Mouse (Mus musculus) granulocyte monocyte progenitor cell, adult 5-6 weeks (primary cell): ENCODE measurements at regions not wholly inside any gene's neighbourhood (a gene's known extent, or its start where the extent isn't known, plus 50 kb on each side); places are given as distances from the start of the nearest gene placed in this dataset.

Experiments used
- ATAC-seq: replicated peaks from 2 replicates; pipeline ENCODE4 v1.8.0; 2016; ENCODE audit warnings: mild to moderate bottlenecking, moderate TSS enrichment, inconsistent platforms; ENCODE audit not compliant: poor library complexity, severe bottlenecking

GRCm38 (mm10) chr13:80502927-80503326 lies 380.3 kb upstream of the Arrdc3 start:
- ATAC-seq = peak; percentile 74

DNA sequence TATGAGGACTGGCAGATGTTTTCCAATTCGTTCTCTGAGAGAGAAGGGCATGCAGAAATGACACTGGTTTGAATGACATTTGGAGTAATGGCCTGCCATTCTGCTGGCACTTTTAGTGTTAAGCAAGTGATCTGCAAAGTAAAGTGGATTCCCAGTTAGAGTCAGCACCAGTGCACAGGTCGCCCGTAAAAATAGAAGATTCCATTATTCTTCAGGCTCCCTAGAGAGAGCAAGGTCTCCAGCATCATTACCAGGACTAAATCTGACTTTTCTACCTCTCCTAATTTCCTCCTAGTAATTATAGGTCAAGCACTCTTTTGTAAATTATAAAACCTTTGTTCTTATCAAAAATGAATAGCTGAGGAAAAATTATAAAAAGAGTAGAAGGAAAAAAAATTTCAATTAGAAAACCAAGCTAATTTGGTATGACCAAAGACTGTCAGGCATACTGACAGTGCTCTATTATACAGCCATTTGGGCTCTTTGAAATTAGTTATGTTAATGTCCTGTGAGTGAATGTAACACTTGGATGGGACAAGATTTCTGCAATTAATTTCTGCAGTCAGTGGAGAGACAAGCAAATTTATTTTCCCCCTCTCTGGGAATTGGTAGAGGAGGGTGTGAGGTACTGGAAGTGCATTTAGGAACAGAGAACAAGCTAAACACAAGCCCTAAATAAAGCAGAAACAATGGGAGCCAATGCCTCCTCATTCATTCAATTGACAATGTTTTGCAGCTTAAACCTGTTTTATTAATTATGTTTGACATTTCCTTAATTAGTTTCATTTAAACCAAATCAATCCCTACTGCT lies 368.8 kb upstream of the Arrdc3 start:
- ATAC-seq = no peak

GRCm38 (mm10) chr13:80514982-80515253 lies 368.3 kb upstream of the Arrdc3 start:
- ATAC-seq = no peak

DNA sequence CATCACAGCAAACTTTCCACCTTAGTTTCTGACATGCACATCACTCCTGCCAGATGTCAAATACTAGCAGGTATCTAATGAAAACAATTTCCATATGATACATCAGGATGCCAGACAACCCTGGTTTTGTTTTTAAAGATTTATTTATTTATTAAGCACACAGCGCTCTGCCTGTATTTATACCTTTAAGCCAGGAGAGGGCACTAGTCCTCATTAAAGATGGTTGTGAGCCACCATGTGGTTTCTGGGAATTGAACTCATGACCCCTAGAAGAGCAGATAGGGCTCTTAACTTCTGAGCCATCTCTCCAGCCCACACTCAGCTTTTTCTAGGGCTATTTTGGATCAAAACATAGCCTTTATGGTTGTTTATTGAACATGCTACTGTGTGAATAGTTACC lies 364.3 kb upstream of the Arrdc3 start:
- no peak for ATAC-seq

GRCm38 (mm10) chr13:80519792-80520191 lies 363.4 kb upstream of the Arrdc3 start:
- ATAC-seq = no peak

- ATAC-seq = no peak
Observed at GRCm38 (mm10) chr13:80535755-80536350, 347.3 kb upstream of the Arrdc3 start.

DNA sequence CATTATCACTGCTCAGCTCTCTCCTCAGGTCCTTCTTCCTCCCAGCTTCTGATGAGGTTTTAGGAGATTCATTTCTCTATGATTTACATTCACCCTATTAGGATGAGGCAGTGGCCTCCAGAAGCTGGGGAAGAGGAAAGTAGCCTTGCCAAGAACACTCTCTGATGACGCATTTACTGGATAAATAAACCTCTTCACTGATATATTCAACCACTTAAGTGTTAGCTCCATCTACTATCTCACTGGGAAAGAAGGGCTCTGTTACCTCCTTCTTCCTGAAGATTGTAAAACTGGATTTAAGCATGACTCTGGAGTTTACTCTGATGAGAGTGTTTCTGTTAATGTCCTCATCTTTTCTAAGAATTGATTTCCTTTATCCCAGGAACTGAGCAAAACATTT lies 338.2 kb upstream of the Arrdc3 start:
- no peak for ATAC-seq

GRCm38 (mm10) chr13:80557156-80557555 lies 326.0 kb upstream of the Arrdc3 start:
- ATAC-seq = no peak
